ENCODE assay signal across 9 mouse cellular contexts in genomic region chr13:23682947-23683754, GRCm38 (mm10). TPM values are rescaled to one million over a fixed set of nuclear protein-coding genes. Genes with fewer than 3 reads are reported as not detected.
DNase-seq lines count a peak whose midpoint lies in the region; ATAC-seq and TF ChIP-seq lines count a peak whose summit lies in the region.
"Not testable (repeated sequence)": the region's sequence is repeated elsewhere in the genome, so short reads cannot be mapped to it uniquely, and the experiment has no call there.
"Had no signal": no experiment of that assay in that cellular context is flagged by ENCODE, and none has a peak within 500 bp of the region (broad histone marks: within the 10 kb centered on the region; RNA-seq: fewer than 3 reads in every experiment).

No protein-coding gene starts in this region.

- H3K27ac ChIP-seq in embryonic facial prominence, embryonic 12.5 days: peak overlapping the region; percentile 98
- H3K27ac ChIP-seq in heart, adult 2 months: peak overlapping the region; percentile 34; the same call in 1 of the 2 replicates
- H3K27ac ChIP-seq in intestine, embryonic 14.5 days (ENCODE audit: low read depth): peak overlapping the region; percentile 99
- H3K27ac ChIP-seq in liver, embryonic 11.5 days (ENCODE audit: low read depth, low read length): peak overlapping the region; percentile 97
- H3K27ac ChIP-seq in midbrain, embryonic 13.5 days: peak overlapping the region; percentile 93

- H3K9ac ChIP-seq in embryonic facial prominence, embryonic 12.5 days: peak overlapping the region; percentile 49
- peak overlapping the region; percentile 85; the same call in 1 of the 2 replicates for H3K9ac ChIP-seq in heart, adult 2 months (ENCODE audit: low read depth, low read length)
- H3K9ac ChIP-seq in intestine, embryonic 14.5 days (ENCODE audit: low read length): peak overlapping the region; percentile 55
- H3K9ac ChIP-seq in liver, embryonic 11.5 days (ENCODE audit: low read depth, low read length): peak overlapping the region; percentile 73
- peak overlapping the region; percentile 64 for H3K9ac ChIP-seq in midbrain, embryonic 13.5 days (replicated peaks)

- peak; percentile 3; the same call in 1 of the 2 replicates for ATAC-seq in embryonic facial prominence, embryonic 12.5 days (ENCODE audit: insufficient number of reproducible peaks, insufficient read depth, low FRiP score, low TSS enrichment)
- ATAC-seq in intestine, embryonic 14.5 days (replicated peaks; ENCODE audit: low FRiP score, low TSS enrichment, low read depth): peak; percentile 33; the same call in 1 of the 2 replicates
- not testable (repeated sequence) for ATAC-seq in liver, embryonic 11.5 days (replicated peaks; ENCODE audit: low FRiP score)
- ATAC-seq in midbrain, embryonic 13.5 days: peak; percentile 66

- peak overlapping the region; percentile 41 for H3K4me3 ChIP-seq in embryonic facial prominence, embryonic 12.5 days
- H3K4me3 ChIP-seq in heart, adult 2 months: peak overlapping the region; percentile 41
- peak overlapping the region; percentile 45 for H3K4me3 ChIP-seq in intestine, embryonic 14.5 days (ENCODE audit: low read depth, low read length)
- peak overlapping the region; percentile 37 for H3K4me3 ChIP-seq in liver, embryonic 11.5 days (ENCODE audit: low read depth, low read length)
- peak overlapping the region; percentile 51 for H3K4me3 ChIP-seq in midbrain, embryonic 13.5 days (replicated peaks)

- WGBS in embryonic facial prominence, embryonic 12.5 days: 8% methylated on average over 16 of the region's 30 CpGs
- WGBS in heart, adult 2 months: 20% methylated on average over 14 of the region's 30 CpGs
- WGBS in intestine, embryonic 14.5 days: 12% methylated on average over 12 of the region's 30 CpGs
- 8% methylated on average over 15 of the region's 30 CpGs for WGBS in liver, embryonic 11.5 days
- 13% methylated on average over 12 of the region's 30 CpGs for WGBS in midbrain, embryonic 13.5 days

- not testable (repeated sequence) for TF ChIP-seq EP300 in heart, adult 2 months (IDR thresholded peaks at IDR 0.05; ENCODE audit: insufficient read depth, low read depth, low read length)

- intact Hi-C loops in heart, adult 2 months (cut with DNase I): loop anchor here (2.0 to 10.0 kb wide), 2 partner anchors 60 to 1928 kb away; partner anchors contain the start of genes Hist1h1e, Hist1h2ak, Hist1h2bn and Hist1h4k

- DNase-seq in A20 (ENCODE audit: low read depth, low spot score) (peak; percentile 62), ZHBTc4 (ENCODE audit: low read depth, low spot score) (peak; percentile 34)
- DNase-seq in heart, adult 2 months; intestine, embryonic 14.5 days (ENCODE audit: low spot score): not testable (repeated sequence)
- peak; percentile 57 for DNase-seq in liver, embryonic 11.5 days (ENCODE audit: low spot score)
- peak; percentile 38 to 42 for DNase-seq in spleen, postnatal 10 days (ENCODE audit: low spot score in 2 of 2)

- not testable (repeated sequence) for H3K79me2 ChIP-seq in heart, adult 2 months (replicated peaks; ENCODE audit: control insufficient read depth, insufficient read depth, low read length)

- H3K27me3 ChIP-seq in embryonic facial prominence, embryonic 12.5 days; heart, adult 2 months (ENCODE audit: control insufficient read depth, insufficient read depth, low read length); intestine, embryonic 14.5 days (replicated peaks; ENCODE audit: control insufficient read depth, insufficient read depth, low read length); liver, embryonic 11.5 days (replicated peaks; ENCODE audit: control insufficient read depth, insufficient read depth, low read length); midbrain, embryonic 13.5 days: not testable (repeated sequence)

- H3K4me1 ChIP-seq in embryonic facial prominence, embryonic 12.5 days; heart, adult 2 months (ENCODE audit: control insufficient read depth, insufficient read depth, low read length); intestine, embryonic 14.5 days (replicated peaks; ENCODE audit: control insufficient read depth, insufficient read depth, low read length): not testable (repeated sequence)
- H3K4me1 ChIP-seq in liver, embryonic 11.5 days (replicated peaks; ENCODE audit: control insufficient read depth, insufficient read depth, low read length): peaks cover 24% of the 10 kb centered on the region
- H3K4me1 ChIP-seq in midbrain, embryonic 13.5 days (replicated peaks): peaks cover 24% of the 10 kb centered on the region

- not testable (repeated sequence) for TF ChIP-seq CTCF in heart, adult 2 months (IDR thresholded peaks at IDR 0.05)

- peak overlapping the region; percentile 53 for H3K4me2 ChIP-seq in embryonic facial prominence, embryonic 12.5 days (replicated peaks)
- H3K4me2 ChIP-seq in intestine, embryonic 14.5 days (ENCODE audit: low read length): peak overlapping the region; percentile 49
- peak overlapping the region; percentile 63 for H3K4me2 ChIP-seq in liver, embryonic 11.5 days
- H3K4me2 ChIP-seq in midbrain, embryonic 13.5 days (replicated peaks): peak overlapping the region; percentile 77

- H3K9me3 ChIP-seq in embryonic facial prominence, embryonic 12.5 days; intestine, embryonic 14.5 days (ENCODE audit: control insufficient read depth, low read length); liver, embryonic 11.5 days (ENCODE audit: control insufficient read depth, low read length); midbrain, embryonic 13.5 days: not testable (repeated sequence)

- not testable (repeated sequence) for TF ChIP-seq POLR2A in heart, adult 2 months (IDR thresholded peaks at IDR 0.05; ENCODE audit: insufficient read depth, low read depth, low read length)

- H3K36me3 ChIP-seq in embryonic facial prominence, embryonic 12.5 days; heart, adult 2 months (ENCODE audit: control insufficient read depth, insufficient read depth, low read length); intestine, embryonic 14.5 days (ENCODE audit: control insufficient read depth, insufficient read depth, low read length); liver, embryonic 11.5 days (ENCODE audit: control insufficient read depth, insufficient read depth, low read length); midbrain, embryonic 13.5 days: not testable (repeated sequence)

RNA-seq across cellular contexts. Expression of gene Hist1h2ac, which starts 0.6 kb away (rescaled TPM):
- 1.3 TPM in 2 replicates for polyA plus RNA-seq in embryonic facial prominence, embryonic 12.5 days (2016; fragmentation: Nextera tagmentation; extraction: Ambion mirVana)
- total RNA-seq in heart, adult 2 months (2021): 1 to 10 TPM; 1.3 to 1.6 TPM
- 0.57 and 0.76 TPM in 2 replicates for polyA plus RNA-seq in heart, adult 2 months (2012; rRNA removed)
- polyA plus RNA-seq in intestine, embryonic 14.5 days (2014; fragmentation: Nextera tagmentation; extraction: Ambion mirVana): 1.4 and 1.6 TPM in 2 replicates
- 0.79 and 1.5 TPM in 2 replicates for polyA plus RNA-seq in liver, embryonic 11.5 days (2014; fragmentation: Nextera tagmentation; extraction: Ambion mirVana)
- polyA plus RNA-seq in midbrain, embryonic 13.5 days (2015; fragmentation: Nextera tagmentation; extraction: Ambion mirVana): 0.69 and 1.1 TPM in 2 replicates

RNA-seq across cellular contexts. Expression of gene Hist1h2bc, which starts 0.8 kb away (rescaled TPM):
- 35.4 and 35.6 TPM in 2 replicates for polyA plus RNA-seq in embryonic facial prominence, embryonic 12.5 days (2016; fragmentation: Nextera tagmentation; extraction: Ambion mirVana)
- total RNA-seq in heart, adult 2 months (2021): 10 to 100 TPM; 73.4 to 78.7 TPM
- polyA plus RNA-seq in heart, adult 2 months (2012; rRNA removed): 119 and 135 TPM in 2 replicates
- polyA plus RNA-seq in intestine, embryonic 14.5 days (2014; fragmentation: Nextera tagmentation; extraction: Ambion mirVana): 46.3 and 57.5 TPM in 2 replicates
- 31.9 and 35.7 TPM in 2 replicates for polyA plus RNA-seq in liver, embryonic 11.5 days (2014; fragmentation: Nextera tagmentation; extraction: Ambion mirVana)
- 22.2 and 24.4 TPM in 2 replicates for polyA plus RNA-seq in midbrain, embryonic 13.5 days (2015; fragmentation: Nextera tagmentation; extraction: Ambion mirVana)

RNA-seq across cellular contexts. Expression of gene Hist1h1t, which starts 12.5 kb away (rescaled TPM):
- 0.24 and 0.25 TPM in 2 replicates for polyA plus RNA-seq in embryonic facial prominence, embryonic 12.5 days (2016; fragmentation: Nextera tagmentation; extraction: Ambion mirVana)
- not detected for total RNA-seq in heart, adult 2 months (2021)
- not detected in 2 replicates for polyA plus RNA-seq in heart, adult 2 months (2012; rRNA removed)
- polyA plus RNA-seq in intestine, embryonic 14.5 days (2014; fragmentation: Nextera tagmentation; extraction: Ambion mirVana): 0.27 TPM in 1 of 2 replicates, not detected in the other
- not detected in 2 replicates for polyA plus RNA-seq in liver, embryonic 11.5 days (2014; fragmentation: Nextera tagmentation; extraction: Ambion mirVana)
- not detected in 2 replicates for polyA plus RNA-seq in midbrain, embryonic 13.5 days (2015; fragmentation: Nextera tagmentation; extraction: Ambion mirVana)
- total RNA-seq: layer of hippocampus, postnatal 36 days had no signal

RNA-seq across cellular contexts. Expression of gene Hist1h4c, which starts 15.1 kb away (rescaled TPM):
- polyA plus RNA-seq in embryonic facial prominence, embryonic 12.5 days (2016; fragmentation: Nextera tagmentation; extraction: Ambion mirVana): 10.5 and 13.6 TPM in 2 replicates
- total RNA-seq in heart, adult 2 months (2021): 10 to 100 TPM; 42.3 to 45.8 TPM
- 1.5 and 3.2 TPM in 2 replicates for polyA plus RNA-seq in heart, adult 2 months (2012; rRNA removed)
- 6.7 and 10.4 TPM in 2 replicates for polyA plus RNA-seq in intestine, embryonic 14.5 days (2014; fragmentation: Nextera tagmentation; extraction: Ambion mirVana)
- polyA plus RNA-seq in liver, embryonic 11.5 days (2014; fragmentation: Nextera tagmentation; extraction: Ambion mirVana): 5.1 and 5.2 TPM in 2 replicates
- 5.1 and 5.8 TPM in 2 replicates for polyA plus RNA-seq in midbrain, embryonic 13.5 days (2015; fragmentation: Nextera tagmentation; extraction: Ambion mirVana)

RNA-seq across cellular contexts. Expression of gene Hfe, which starts 27.5 kb away (rescaled TPM):
- polyA plus RNA-seq in embryonic facial prominence, embryonic 12.5 days (2016; fragmentation: Nextera tagmentation; extraction: Ambion mirVana): 3.2 and 3.5 TPM in 2 replicates
- 10 to 100 TPM; 58.9 to 62.8 TPM for total RNA-seq in heart, adult 2 months (2021)
- 16.8 and 21.1 TPM in 2 replicates for polyA plus RNA-seq in heart, adult 2 months (2012; rRNA removed)
- polyA plus RNA-seq in intestine, embryonic 14.5 days (2014; fragmentation: Nextera tagmentation; extraction: Ambion mirVana): 7.2 and 7.8 TPM in 2 replicates
- 6.1 and 7.2 TPM in 2 replicates for polyA plus RNA-seq in liver, embryonic 11.5 days (2014; fragmentation: Nextera tagmentation; extraction: Ambion mirVana)
- polyA plus RNA-seq in midbrain, embryonic 13.5 days (2015; fragmentation: Nextera tagmentation; extraction: Ambion mirVana): 2.0 and 2.7 TPM in 2 replicates

Comparison
In these comparisons a context has a peak if more than half of its experiments do, and no peak if none do; other contexts are left out.
1. H3K27ac ChIP-seq: peak in every context shown above with its lines; median percentile 99 in intestine, embryonic 14.5 days; 98 in embryonic facial prominence, embryonic 12.5 days; 97 in liver, embryonic 11.5 days; 93 in midbrain, embryonic 13.5 days; 34 in heart, adult 2 months.